Mouse (Mus musculus): ENCODE measurements around the gene Prpmp5. TPM values are rescaled to one million over a fixed set of nuclear protein-coding genes. Genes with fewer than 3 reads are reported as not detected.

Gene Prpmp5
- not detected in 2 replicates for polyA plus RNA-seq (2012; rRNA removed)

DNA sequence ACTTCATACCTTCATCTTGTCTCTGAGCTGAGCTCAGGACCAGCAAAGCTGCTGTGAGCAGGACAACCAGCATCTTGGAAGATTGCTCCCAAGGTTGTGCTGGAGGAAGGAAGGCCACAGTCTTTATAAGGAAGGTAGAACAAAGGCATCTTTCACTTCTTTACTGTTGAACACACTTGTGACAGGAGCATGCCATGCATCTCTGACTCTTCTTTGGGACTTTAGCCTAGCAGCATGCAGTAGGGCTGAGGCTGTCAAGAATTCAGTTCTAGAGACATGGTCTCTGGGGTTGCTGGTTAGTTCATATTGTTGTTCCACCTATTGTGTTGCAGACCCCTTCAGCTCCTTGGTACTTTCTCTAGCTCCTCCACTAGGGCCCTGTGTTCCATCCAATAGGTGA lies at the start of gene Prpmp5:
Gene Prpmp5, minus strand, starts transcription at position 101 of the 400 bp plus-strand sequence.

DNA sequence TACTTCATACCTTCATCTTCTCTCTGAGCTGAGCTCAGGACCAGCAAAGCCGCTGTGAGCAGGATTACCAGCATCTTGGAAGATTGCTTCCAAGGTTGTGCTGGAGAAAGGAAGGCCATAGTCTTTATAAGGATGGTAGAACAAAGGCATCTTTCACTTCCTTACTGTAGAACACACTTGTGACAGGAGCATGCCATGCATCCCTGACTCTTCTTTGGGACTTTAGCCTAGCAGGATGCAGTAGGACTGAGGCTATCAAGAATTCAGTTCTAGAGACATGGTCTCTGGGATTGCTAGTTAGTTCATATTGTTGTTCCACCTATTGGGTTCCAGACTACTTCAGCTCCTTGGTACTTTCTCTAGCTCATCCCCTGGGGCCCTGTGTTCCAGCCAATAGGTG lies 49.5 kb upstream of the Prpmp5 start, which contains the start of gene Gm8882:
Gene Gm8882, minus strand, starts transcription at position 101 of the 400 bp plus-strand sequence.

Other genes with a start within 250 kb of the Prpmp5 start
- gene Prb1, start 104.2 kb downstream of the Prpmp5 start, polyA plus RNA-seq (2012; rRNA removed), result not detected in 2 replicates
- not detected in 2 replicates for gene Gm8882, start 49.4 kb upstream of the Prpmp5 start, polyA plus RNA-seq (2012; rRNA removed)